Mouse (Mus musculus): ENCODE measurements at regions not wholly inside any gene's neighbourhood (a gene's known extent, or its start where the extent isn't known, plus 50 kb on each side); places are given as distances from the start of the nearest gene placed in this dataset.

DNA sequence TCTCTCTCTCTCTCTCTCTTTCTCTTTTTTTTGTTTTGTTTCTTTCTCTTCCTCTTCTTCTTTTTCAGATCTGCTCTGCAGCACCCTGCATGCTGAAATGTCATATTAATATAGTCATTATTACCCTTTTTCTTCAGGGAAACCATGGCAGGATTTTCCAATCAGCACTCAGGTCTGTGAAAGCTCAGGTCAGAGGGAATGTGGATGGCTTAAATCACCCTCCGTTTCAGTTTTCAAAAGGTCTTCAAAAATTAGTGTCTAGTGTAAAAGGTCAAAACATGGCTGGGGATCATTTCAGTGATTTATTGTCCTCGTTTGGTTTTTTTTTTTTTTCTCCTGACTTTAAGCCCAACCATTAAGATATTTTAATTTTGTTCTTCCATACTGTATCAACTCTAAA lies 261.5 kb downstream of the Nr2f2 start:
- H3K36me3 ChIP-seq (ENCODE audit: control insufficient read depth, insufficient read depth, low read length): no peaks in the 10 kb centered on the region
- H3K27me3 ChIP-seq (ENCODE audit: control insufficient read depth, insufficient read depth, low read length): no peaks in the 10 kb centered on the region
- H3K79me2 ChIP-seq (ENCODE audit: control insufficient read depth, insufficient read depth, low read length): no peaks in the 10 kb centered on the region
- no peak for DNase-seq (ENCODE audit: extremely low read depth, low read depth, low spot score)
- no peak overlapping the region for H3K27ac ChIP-seq (replicated peaks; ENCODE audit: insufficient read depth, low read depth, low read length)
- TF ChIP-seq CTCF (IDR thresholded peaks at IDR 0.05; ENCODE audit: low read depth, low read length): no peak
- no peak for TF ChIP-seq POLR2A (IDR thresholded peaks at IDR 0.05; ENCODE audit: extremely low read depth, insufficient read depth, low read length)
- H3K9ac ChIP-seq (ENCODE audit: low read depth, low read length): no peak overlapping the region
- H3K4me1 ChIP-seq (ENCODE audit: control insufficient read depth, insufficient read depth, low read length): no peaks in the 10 kb centered on the region
- WGBS: 58% methylated on average over 2 of the region's 2 CpGs
- no peak overlapping the region for H3K4me3 ChIP-seq (ENCODE audit: insufficient read depth, low read depth, low read length)

DNA sequence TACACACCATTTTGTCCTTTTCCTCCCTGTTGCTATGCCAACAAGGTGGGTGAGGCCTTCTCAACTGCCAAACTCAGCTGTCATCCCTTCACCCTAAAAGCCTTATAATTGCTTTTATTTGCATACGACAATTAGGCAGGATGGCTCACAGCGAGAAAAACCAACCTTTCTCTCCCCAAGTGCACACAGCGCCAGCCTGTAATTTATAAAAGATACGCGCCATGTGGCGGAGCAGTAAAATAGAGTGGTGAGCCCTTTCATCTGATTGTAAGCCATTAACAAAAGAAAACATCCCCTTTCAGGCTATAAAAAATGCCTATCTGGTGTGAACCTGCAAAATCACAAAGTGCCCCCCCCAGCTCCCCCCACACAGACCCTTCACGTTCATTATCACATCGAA lies 262.0 kb downstream of the Nr2f2 start:
- no peak for TF ChIP-seq POLR2A (IDR thresholded peaks at IDR 0.05; ENCODE audit: extremely low read depth, insufficient read depth, low read length)
- TF ChIP-seq CTCF (IDR thresholded peaks at IDR 0.05; ENCODE audit: low read depth, low read length): no peak
- Histone ChIP-seq H3K9ac (ENCODE audit: low read depth, low read length) (no peak overlapping the region), H3K27me3 (ENCODE audit: control insufficient read depth, insufficient read depth, low read length) (no peaks in the 10 kb centered on the region), H3K36me3 (ENCODE audit: control insufficient read depth, insufficient read depth, low read length) (no peaks in the 10 kb centered on the region), H3K4me1 (ENCODE audit: control insufficient read depth, insufficient read depth, low read length) (no peaks in the 10 kb centered on the region), H3K27ac (replicated peaks; ENCODE audit: insufficient read depth, low read depth, low read length) (no peak overlapping the region), H3K4me3 (ENCODE audit: insufficient read depth, low read depth, low read length) (no peak overlapping the region), H3K79me2 (ENCODE audit: control insufficient read depth, insufficient read depth, low read length) (no peaks in the 10 kb centered on the region)
- WGBS: 76% methylated on average over 8 of the region's 8 CpGs
- no peak for DNase-seq (ENCODE audit: extremely low read depth, low read depth, low spot score)

GRCm38 (mm10) chr7:70103680-70104079 lies 262.9 kb downstream of the Nr2f2 start:
- no peak overlapping the region for H3K4me3 ChIP-seq (ENCODE audit: insufficient read depth, low read depth, low read length)
- H3K27ac ChIP-seq (replicated peaks; ENCODE audit: insufficient read depth, low read depth, low read length): no peak overlapping the region
- TF ChIP-seq POLR2A (IDR thresholded peaks at IDR 0.05; ENCODE audit: extremely low read depth, insufficient read depth, low read length): no peak
- no peak for TF ChIP-seq CTCF (IDR thresholded peaks at IDR 0.05; ENCODE audit: low read depth, low read length)
- H3K36me3 ChIP-seq (ENCODE audit: control insufficient read depth, insufficient read depth, low read length): no peaks in the 10 kb centered on the region
- no peak overlapping the region for H3K9ac ChIP-seq (ENCODE audit: low read depth, low read length)
- no peaks in the 10 kb centered on the region for H3K4me1 ChIP-seq (ENCODE audit: control insufficient read depth, insufficient read depth, low read length)
- no peaks in the 10 kb centered on the region for H3K79me2 ChIP-seq (ENCODE audit: control insufficient read depth, insufficient read depth, low read length)
- 82% methylated on average over 5 of the region's 5 CpGs for WGBS
- DNase-seq (ENCODE audit: extremely low read depth, low read depth, low spot score): no peak
- H3K27me3 ChIP-seq (ENCODE audit: control insufficient read depth, insufficient read depth, low read length): no peaks in the 10 kb centered on the region

- H3K36me3 ChIP-seq (ENCODE audit: control insufficient read depth, insufficient read depth, low read length): no peaks in the 10 kb centered on the region
- no peaks in the 10 kb centered on the region for H3K4me1 ChIP-seq (ENCODE audit: control insufficient read depth, insufficient read depth, low read length)
- no peak overlapping the region for H3K27ac ChIP-seq (replicated peaks; ENCODE audit: insufficient read depth, low read depth, low read length)
- WGBS: 90% methylated on average over 1 of the region's 1 CpGs
- H3K27me3 ChIP-seq (ENCODE audit: control insufficient read depth, insufficient read depth, low read length): no peaks in the 10 kb centered on the region
- no peak overlapping the region for H3K9ac ChIP-seq (ENCODE audit: low read depth, low read length)
- peak; percentile 9 for DNase-seq (ENCODE audit: extremely low read depth, low read depth, low spot score)
- no peak overlapping the region for H3K4me3 ChIP-seq (ENCODE audit: insufficient read depth, low read depth, low read length)
- TF ChIP-seq POLR2A (IDR thresholded peaks at IDR 0.05; ENCODE audit: extremely low read depth, insufficient read depth, low read length): no peak
- no peak for TF ChIP-seq CTCF (IDR thresholded peaks at IDR 0.05; ENCODE audit: low read depth, low read length)
- no peaks in the 10 kb centered on the region for H3K79me2 ChIP-seq (ENCODE audit: control insufficient read depth, insufficient read depth, low read length)
These were observed 267.5 kb downstream of the Nr2f2 start for GRCm38 (mm10) chr7:70099001-70099400.

GRCm38 (mm10) chr7:70093916-70094784 lies 272.4 kb downstream of the Nr2f2 start:
- H3K79me2 ChIP-seq (ENCODE audit: control insufficient read depth, insufficient read depth, low read length): no peaks in the 10 kb centered on the region
- H3K9ac ChIP-seq (ENCODE audit: low read depth, low read length): no peak overlapping the region
- H3K36me3 ChIP-seq (ENCODE audit: control insufficient read depth, insufficient read depth, low read length): no peaks in the 10 kb centered on the region
- no peak overlapping the region for H3K27ac ChIP-seq (replicated peaks; ENCODE audit: insufficient read depth, low read depth, low read length)
- H3K27me3 ChIP-seq (ENCODE audit: control insufficient read depth, insufficient read depth, low read length): no peaks in the 10 kb centered on the region
- no peak for DNase-seq (ENCODE audit: extremely low read depth, low read depth, low spot score)
- no peaks in the 10 kb centered on the region for H3K4me1 ChIP-seq (ENCODE audit: control insufficient read depth, insufficient read depth, low read length)
- no peak overlapping the region for H3K4me3 ChIP-seq (ENCODE audit: insufficient read depth, low read depth, low read length)
- 88% methylated on average over 21 of the region's 21 CpGs for WGBS
- TF ChIP-seq POLR2A (IDR thresholded peaks at IDR 0.05; ENCODE audit: extremely low read depth, insufficient read depth, low read length): no peak

GRCm38 (mm10) chr7:70092089-70092488 lies 274.4 kb downstream of the Nr2f2 start:
- Histone ChIP-seq H3K36me3 (ENCODE audit: control insufficient read depth, insufficient read depth, low read length) (no peaks in the 10 kb centered on the region), H3K4me1 (ENCODE audit: control insufficient read depth, insufficient read depth, low read length) (no peaks in the 10 kb centered on the region), H3K27ac (replicated peaks; ENCODE audit: insufficient read depth, low read depth, low read length) (no peak overlapping the region), H3K4me3 (ENCODE audit: insufficient read depth, low read depth, low read length) (no peak overlapping the region), H3K27me3 (ENCODE audit: control insufficient read depth, insufficient read depth, low read length) (no peaks in the 10 kb centered on the region), H3K9ac (ENCODE audit: low read depth, low read length) (no peak overlapping the region), H3K79me2 (ENCODE audit: control insufficient read depth, insufficient read depth, low read length) (no peaks in the 10 kb centered on the region)
- WGBS: 93% methylated on average over 2 of the region's 2 CpGs
- DNase-seq (ENCODE audit: extremely low read depth, low read depth, low spot score): no peak
- TF ChIP-seq CTCF (IDR thresholded peaks at IDR 0.05; ENCODE audit: low read depth, low read length) (no peak), POLR2A (IDR thresholded peaks at IDR 0.05; ENCODE audit: extremely low read depth, insufficient read depth, low read length) (no peak)

Data from liver, adult 2 months (tissue).